Mouse (Mus musculus): ENCODE measurements around the gene Calm2. TPM values are rescaled to one million over a fixed set of nuclear protein-coding genes. Genes with fewer than 3 reads are reported as not detected.

The Calm2 gene
- total RNA-seq, 2 experiments from 2014 or later = 2,367 to 2,382 TPM

GRCm38 (mm10) chr17:87429431-87429830 lies 17.3 kb downstream of the Calm2 start:
- intact Hi-C loops (cut with DNase I) = loop anchor here (2.0 kb wide), 1 partner anchor 51 kb away; no protein-coding TSS in a partner anchor

DNA sequence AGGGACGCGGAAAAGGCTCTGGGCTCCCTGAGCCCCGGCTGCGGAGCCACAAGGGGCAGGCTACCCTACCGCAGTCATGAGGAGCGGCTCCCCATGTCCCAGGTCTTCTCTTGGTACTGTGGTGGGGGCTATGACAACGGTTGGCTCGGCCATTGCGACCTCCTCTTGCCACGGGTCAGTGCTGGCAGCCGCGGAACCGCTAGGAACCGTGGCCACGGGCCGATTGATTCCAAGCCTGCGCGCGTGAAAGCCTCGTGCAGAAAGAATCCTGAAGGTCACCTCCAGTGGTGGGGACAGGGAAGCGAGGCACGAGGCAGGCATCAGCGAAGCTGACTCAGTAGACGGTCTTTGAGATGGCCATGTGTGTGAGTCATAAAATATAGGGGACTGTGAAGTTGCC lies 19.2 kb downstream of the Calm2 start, which contains the start of gene Stpg4:
TSS of gene Stpg4 (minus strand) at position 231 of the 400 bp plus-strand sequence.
- no peak for DNase-seq (ENCODE audit: low spot score in 2 of 2)
- intact Hi-C loops (cut with DNase I) = no loop called here

More at GRCm38 (mm10) chr17:87429431-87429830, 17.3 kb downstream of the Calm2 start:
- no peak for DNase-seq (ENCODE audit: low spot score in 2 of 2)

DNA sequence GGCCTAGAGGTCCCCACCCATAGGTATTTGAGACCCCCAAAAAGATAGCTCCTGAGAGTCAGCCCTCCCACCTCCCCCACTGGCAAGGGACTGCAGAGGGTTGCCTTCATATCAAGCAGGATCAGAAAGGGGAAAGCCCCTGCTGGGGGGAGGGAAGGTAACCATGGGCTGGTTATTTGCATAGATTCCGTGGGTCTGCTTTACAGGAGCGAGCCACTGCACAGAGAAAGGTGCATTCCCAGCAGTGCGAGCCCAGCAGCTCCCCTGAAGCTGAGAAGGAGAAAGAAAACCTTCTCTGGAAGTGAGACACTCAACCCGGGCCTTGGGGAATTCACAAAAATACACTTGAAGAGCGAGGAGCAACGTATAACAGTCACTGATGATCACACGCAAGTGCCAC lies 28.7 kb downstream of the Calm2 start:
- DNase-seq (ENCODE audit: low spot score in 2 of 2) = no peak
- intact Hi-C loops (cut with DNase I) = loop anchor here (5.0 kb wide), 1 partner anchor 101 kb away; no protein-coding TSS in a partner anchor

- intact Hi-C loops (cut with DNase I) = no loop called here
- no peak for DNase-seq (ENCODE audit: low spot score in 2 of 2)
These were observed 40.1 kb downstream of the Calm2 start for GRCm38 (mm10) chr17:87406646-87407045.

DNA sequence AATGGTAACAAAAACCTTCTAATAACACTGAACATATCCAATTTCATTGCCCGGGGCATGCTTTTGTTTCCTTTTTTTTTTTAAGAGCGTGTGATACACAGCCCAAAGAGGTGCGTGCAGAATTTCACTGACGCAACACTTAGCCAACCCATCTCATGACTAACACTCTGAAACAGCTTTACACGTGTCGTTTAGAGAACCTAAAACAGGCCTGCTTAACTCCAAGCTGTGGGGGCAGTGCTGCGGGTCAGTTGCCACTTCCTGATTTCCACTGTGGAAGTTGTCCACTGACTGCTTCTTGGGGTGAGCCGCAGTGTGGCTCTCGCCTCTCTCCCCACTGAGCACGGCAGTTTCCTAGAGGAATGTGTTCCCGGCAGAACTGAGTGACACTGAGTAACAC lies 41.2 kb downstream of the Calm2 start:
- DNase-seq (ENCODE audit: low spot score in 2 of 2) = peak in 1 of 2 experiments; percentile 26
- intact Hi-C loops (cut with DNase I) = no loop called here

DNA sequence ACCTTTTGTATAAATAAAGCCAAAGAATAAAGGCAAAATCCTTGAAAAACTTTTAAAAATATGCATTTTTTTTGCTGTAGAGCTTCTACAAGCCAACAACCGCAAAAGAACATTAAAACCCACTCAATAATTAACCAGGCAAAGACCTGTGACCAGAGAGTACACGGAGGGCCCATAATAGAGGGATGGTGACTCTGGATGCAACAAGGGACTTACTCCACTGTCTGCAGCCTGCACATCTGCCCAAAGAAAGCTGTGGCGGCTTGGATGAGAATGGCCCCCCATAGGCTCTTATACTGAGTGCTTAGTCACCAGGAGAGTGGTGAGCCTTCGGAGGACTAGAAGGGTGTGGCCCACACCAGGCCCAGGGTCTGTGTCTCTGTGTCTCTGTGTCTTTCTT lies 43.3 kb downstream of the Calm2 start:
- DNase-seq (ENCODE audit: low spot score in 2 of 2) = no peak
- intact Hi-C loops (cut with DNase I) = no loop called here

GRCm38 (mm10) chr17:87402444-87402843 lies 44.3 kb downstream of the Calm2 start:
- intact Hi-C loops (cut with DNase I) = no loop called here
- no peak for DNase-seq (ENCODE audit: low spot score in 2 of 2)

DNA sequence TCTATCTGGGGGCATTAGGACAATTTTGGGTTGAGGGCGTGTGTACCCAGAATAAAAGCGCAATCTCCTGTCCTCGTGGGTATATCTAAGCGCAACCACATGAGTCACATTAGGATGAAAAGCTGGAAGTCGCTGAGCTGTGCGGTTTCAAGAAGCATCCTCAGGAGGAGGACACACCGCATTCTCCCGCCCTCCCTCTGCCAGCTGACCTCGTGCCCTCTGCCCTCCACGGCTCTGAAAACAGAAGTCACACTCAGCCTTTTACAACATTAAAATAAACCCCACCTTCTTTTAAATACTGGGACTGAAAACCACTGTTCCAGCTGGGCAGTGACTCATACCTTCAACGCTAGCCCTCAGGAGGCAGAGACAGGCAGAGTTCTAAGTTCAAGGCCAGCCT lies 49.6 kb downstream of the Calm2 start:
- no peak for DNase-seq (ENCODE audit: low spot score in 2 of 2)
- intact Hi-C loops (cut with DNase I) = no loop called here

- no peak for DNase-seq (ENCODE audit: low spot score in 2 of 2)
- intact Hi-C loops (cut with DNase I) = no loop called here
These were observed 55.5 kb downstream of the Calm2 start for GRCm38 (mm10) chr17:87391242-87391641.

- no peak for DNase-seq (ENCODE audit: low spot score in 2 of 2)
- intact Hi-C loops (cut with DNase I) = no loop called here
These were observed 59.7 kb downstream of the Calm2 start for GRCm38 (mm10) chr17:87387068-87387467.

GRCm38 (mm10) chr17:87385835-87386234 lies 60.9 kb downstream of the Calm2 start:
- intact Hi-C loops (cut with DNase I) = no loop called here

More at GRCm38 (mm10) chr17:87385835-87386234, 60.9 kb downstream of the Calm2 start:
- DNase-seq (ENCODE audit: low spot score in 2 of 2) = no peak

Other genes with a start within 250 kb of the Calm2 start
- gene Mcfd2, start 181.0 kb downstream of the Calm2 start, total RNA-seq (2021) = 10 to 100 TPM; 39.1 to 40.3 TPM
- 1 to 10 TPM; 7.2 to 7.4 TPM for gene Ttc7, start 164.0 kb downstream of the Calm2 start, total RNA-seq (2021)
- not detected for gene Stpg4, start 19.2 kb downstream of the Calm2 start, total RNA-seq (2021)
- gene Epcam, start 189.0 kb upstream of the Calm2 start, total RNA-seq (2021) = under 1 TPM; 0.20 to 0.57 TPM
- gene Msh2, start 225.4 kb upstream of the Calm2 start, total RNA-seq (2021) = 10 to 100 TPM; 29.8 to 31.2 TPM